Mouse (Mus musculus): ENCODE data around the gene Ceacam3.
"Not testable (repeated sequence)": the region's sequence is repeated elsewhere in the genome, so short reads cannot be mapped to it uniquely, and the experiment has no call there.

The Ceacam3 gene

GRCm38 (mm10) chr7:17149931-17150330, at the start of gene Ceacam3:
TSS of gene Ceacam3 (plus strand) at chr7:17150282.
- DNase-seq (ENCODE audit: low read depth, low spot score) = no peak

- DNase-seq (ENCODE audit: low read depth, low spot score) = not testable (repeated sequence)
Observed at GRCm38 (mm10) chr7:17101631-17102030, 48.5 kb upstream of the Ceacam3 start.

GRCm38 (mm10) chr7:17135307-17135706, 14.8 kb upstream of the Ceacam3 start:
- DNase-seq (ENCODE audit: low read depth, low spot score) = no peak

- peak; percentile 70 for DNase-seq (ENCODE audit: low read depth, low spot score)
Observed at GRCm38 (mm10) chr7:17155634-17156033, 5.6 kb downstream of the Ceacam3 start.

- DNase-seq (ENCODE audit: low read depth, low spot score) = no peak
Observed at GRCm38 (mm10) chr7:17156885-17157677, 7.0 kb downstream of the Ceacam3 start.

GRCm38 (mm10) chr7:17159011-17159410, 8.9 kb downstream of the Ceacam3 start:
- DNase-seq (ENCODE audit: low read depth, low spot score) = no peak

GRCm38 (mm10) chr7:17171827-17172226, 21.7 kb downstream of the Ceacam3 start:
- DNase-seq (ENCODE audit: low read depth, low spot score) = no peak

GRCm38 (mm10) chr7:17203177-17203576, 53.1 kb downstream of the Ceacam3 start, which contains the start of gene Psg29:
TSS of gene Psg29 (plus strand) at chr7:17203477.
- no peak for DNase-seq (ENCODE audit: low read depth, low spot score)

GRCm38 (mm10) chr7:17205530-17206184, 55.6 kb downstream of the Ceacam3 start:
- DNase-seq (ENCODE audit: low read depth, low spot score) = peak; percentile 11

Measured in 3T3-L1 (cell line).